Mouse (Mus musculus) liver, postnatal 0 days (tissue): ENCODE measurements around the gene Nkx6-2. TPM values are rescaled to one million over a fixed set of nuclear protein-coding genes. Genes with fewer than 3 reads are reported as not detected.

Source experiments
- ATAC-seq: fragments of 200-750 bp; cut with Nextera tagmentation; 2 replicates; pipeline ENCODE4 v1.8.0; 2017; ENCODE audit warnings: mild to moderate bottlenecking, moderate library complexity
- DNase-seq: peaks from one replicate; pipeline ENCODE4 v3.0.0-alpha.2; 2016
- H3K27ac ChIP-seq: fragments of 300-500 bp; sonication (generic); 2 replicates; pipeline ENCODE4 v1.5.1; 2014; ENCODE audit warnings: antibody characterized with exemption, moderate library complexity, mild to moderate bottlenecking, low read depth
- H3K27me3 ChIP-seq: fragments of 300-500 bp; sonication (generic); 2 replicates; pipeline ENCODE4 v1.6.1; 2014; ENCODE audit warnings: low read length, control low read depth, mixed read lengths; ENCODE audit not compliant: insufficient read depth
- H3K36me3 ChIP-seq: fragments of 300-500 bp; sonication (generic); replicated peaks from 2 replicates; pipeline ENCODE4 v1.6.1; 2014; ENCODE audit warnings: mild to moderate bottlenecking, control low read depth, low read length, moderate library complexity, mixed read lengths; ENCODE audit not compliant: insufficient read depth
- H3K4me1 ChIP-seq: fragments of 300-500 bp; sonication (generic); 2 replicates; pipeline ENCODE4 v1.6.1; 2014; ENCODE audit warnings: antibody characterized with exemption, mild to moderate bottlenecking, control low read depth; ENCODE audit not compliant: insufficient read depth
- H3K4me2 ChIP-seq: fragments of 300-500 bp; sonication (generic); 2 replicates; pipeline ENCODE4 v1.6.1; 2014; ENCODE audit warnings: low read depth, mild to moderate bottlenecking, low read length, moderate library complexity, mixed read lengths
- H3K4me3 ChIP-seq: fragments of 300-500 bp; sonication (generic); 2 replicates; pipeline ENCODE4 v1.5.1; 2014; ENCODE audit warnings: low read depth, low read length
- H3K9ac ChIP-seq: fragments of 300-500 bp; sonication (generic); replicated peaks from 2 replicates; pipeline ENCODE4 v1.6.1; 2014; ENCODE audit warnings: mild to moderate bottlenecking, moderate library complexity
- H3K9me3 ChIP-seq: fragments of 300-500 bp; sonication (generic); 2 replicates; pipeline ENCODE4 v1.6.1; 2016; ENCODE audit warnings: mild to moderate bottlenecking, control low read depth, low read length, mixed read lengths
- CTCF ChIP-seq: sonication (generic); IDR thresholded peaks from 2 replicates; pipeline ENCODE4 v1.5.1; 2016; ENCODE audit warnings: antibody characterized with exemption, low read depth
- EP300 ChIP-seq: IDR thresholded peaks from 2 replicates; pipeline ENCODE4 v1.6.1; 2016; ENCODE audit warnings: antibody characterized with exemption, low read depth, mild to moderate bottlenecking
- WGBS: fragments of 180-500 bp; shearing (Covaris S2); extraction: QIAGEN DNeasy Blood & Tissue Kit; methylation state at CpG from one replicate; pipeline ENCODE4 v1.1.7; 2014; ENCODE audit not compliant: insufficient replicate concordance; 5-methylcytosine and 5-hydroxymethylcytosine counted together
- polyA plus RNA-seq: library from polyadenylated mRNA; unstranded; fragments of >200 nt; fragmentation: Nextera tagmentation; extraction: Ambion mirVana; gene quantifications from 2 replicates; pipeline ENCODE4 v1.2.1, GENCODE M21; 2015

Gene Nkx6-2
- polyA plus RNA-seq, 1 experiment from 2014 or later, result not detected

GRCm38 (mm10) chr7:139572665-139573064 lies 9.9 kb downstream of the Nkx6-2 start:
- Histone ChIP-seq H3K9ac (no peak overlapping the region), H3K4me2 (no peak overlapping the region), H3K36me3 (0 out of 2 replicates have a peak, but pooled peaks cover 10% of the 10 kb centered on the region), H3K27ac (no peak overlapping the region), H3K9me3 (no peaks in the 10 kb centered on the region), H3K27me3 (no peaks in the 10 kb centered on the region), H3K4me1 (no peaks in the 10 kb centered on the region), H3K4me3 (no peak overlapping the region)
- TF ChIP-seq CTCF (no peak), EP300 (no peak)
- ATAC-seq, result no peak
- DNase-seq, result no peak
- 54% methylated on average over 3 of the region's 3 CpGs for WGBS

GRCm38 (mm10) chr7:139570788-139571187 lies 11.8 kb downstream of the Nkx6-2 start:
- Histone ChIP-seq H3K9me3 (no peaks in the 10 kb centered on the region), H3K36me3 (0 out of 2 replicates have a peak, but pooled peaks cover 7% of the 10 kb centered on the region), H3K27me3 (no peaks in the 10 kb centered on the region), H3K4me2 (no peak overlapping the region), H3K9ac (no peak overlapping the region), H3K4me1 (no peaks in the 10 kb centered on the region), H3K4me3 (no peak overlapping the region), H3K27ac (no peak overlapping the region)
- no peak for DNase-seq
- no peak for TF ChIP-seq EP300
- no peak for TF ChIP-seq CTCF
- WGBS, result 84% methylated on average over 5 of the region's 5 CpGs
- no peak; the same call in 1 of the 2 replicates for ATAC-seq

GRCm38 (mm10) chr7:139566533-139566932 lies 16.1 kb downstream of the Nkx6-2 start:
- no peaks in the 10 kb centered on the region for H3K4me1 ChIP-seq
- H3K9me3 ChIP-seq, result no peaks in the 10 kb centered on the region
- no peaks in the 10 kb centered on the region; the same call in none of the 2 replicates for H3K36me3 ChIP-seq
- no peak for ATAC-seq
- no peak overlapping the region for H3K27ac ChIP-seq
- no peak overlapping the region for H3K4me2 ChIP-seq
- no peak for DNase-seq
- WGBS, result 36% methylated on average over 8 of the region's 8 CpGs
- no peak overlapping the region for H3K4me3 ChIP-seq
- H3K9ac ChIP-seq, result no peak overlapping the region
- no peaks in the 10 kb centered on the region for H3K27me3 ChIP-seq
- TF ChIP-seq CTCF, result no peak
- TF ChIP-seq EP300, result no peak

- TF ChIP-seq EP300 (no peak), CTCF (no peak)
- WGBS, result 59% methylated on average over 6 of the region's 6 CpGs
- no peaks in the 10 kb centered on the region; the same call in none of the 2 replicates for H3K36me3 ChIP-seq
- no peaks in the 10 kb centered on the region for H3K9me3 ChIP-seq
- H3K27me3 ChIP-seq, result no peaks in the 10 kb centered on the region
- no peak overlapping the region for H3K4me2 ChIP-seq
- no peaks in the 10 kb centered on the region for H3K4me1 ChIP-seq
- no peak for DNase-seq
- H3K9ac ChIP-seq, result no peak overlapping the region
- no peak overlapping the region for H3K27ac ChIP-seq
- no peak overlapping the region for H3K4me3 ChIP-seq
- no peak for ATAC-seq
Measured at GRCm38 (mm10) chr7:139565998-139566397, 16.6 kb downstream of the Nkx6-2 start.

- Histone ChIP-seq H3K27ac (no peak overlapping the region), H3K4me2 (no peak overlapping the region), H3K9ac (no peak overlapping the region), H3K4me1 (no peaks in the 10 kb centered on the region), H3K4me3 (no peak overlapping the region), H3K36me3 (peaks cover 3% of the 10 kb centered on the region), H3K27me3 (no peaks in the 10 kb centered on the region), H3K9me3 (no peaks in the 10 kb centered on the region)
- DNase-seq (no peak), ATAC-seq (no peak)
- 80% methylated on average over 2 of the region's 2 CpGs for WGBS
- TF ChIP-seq EP300 (no peak), CTCF (no peak)
Measured at GRCm38 (mm10) chr7:139564161-139564560, 18.4 kb downstream of the Nkx6-2 start.

- 69% methylated on average over 4 of the region's 4 CpGs for WGBS
- Histone ChIP-seq H3K4me3 (no peak overlapping the region), H3K4me2 (no peak overlapping the region)
Measured at GRCm38 (mm10) chr7:139563425-139563824, 19.2 kb downstream of the Nkx6-2 start.

GRCm38 (mm10) chr7:139559659-139560058 lies 22.9 kb downstream of the Nkx6-2 start:
- Histone ChIP-seq H3K27me3 (no peaks in the 10 kb centered on the region), H3K27ac (no peak overlapping the region), H3K9me3 (no peaks in the 10 kb centered on the region), H3K36me3 (peaks cover 3% of the 10 kb centered on the region), H3K4me1 (no peaks in the 10 kb centered on the region), H3K4me2 (no peak overlapping the region), H3K4me3 (no peak overlapping the region), H3K9ac (no peak overlapping the region)
- TF ChIP-seq CTCF, result no peak
- DNase-seq (no peak), ATAC-seq (no peak)
- 80% methylated on average over 10 of the region's 10 CpGs for WGBS

More at GRCm38 (mm10) chr7:139563425-139563824, 19.2 kb downstream of the Nkx6-2 start:
- ATAC-seq (no peak), DNase-seq (no peak)
- TF ChIP-seq CTCF (no peak), EP300 (no peak)
- H3K27ac ChIP-seq, result no peak overlapping the region
- peaks cover 3% of the 10 kb centered on the region for H3K36me3 ChIP-seq
- H3K4me1 ChIP-seq, result no peaks in the 10 kb centered on the region
- H3K9me3 ChIP-seq, result no peaks in the 10 kb centered on the region
- no peak overlapping the region for H3K9ac ChIP-seq
- no peaks in the 10 kb centered on the region for H3K27me3 ChIP-seq
